Mouse (Mus musculus) gastrocnemius, postnatal 4 days (tissue): ENCODE results near the gene Coq3. TPM values are rescaled to one million over a fixed set of nuclear protein-coding genes. Genes with fewer than 3 reads are reported as not detected.

Experiments
- total RNA-seq, 2 experiments: library from RNA; stranded (reverse); gene quantifications; 2 replicates each; pipeline ENCODE4 v1.2.3; 2021

Gene Coq3
- total RNA-seq, 2 experiments from 2014 or later = 11.4 to 12.3 TPM

Other genes starting within 250 kb of the Coq3 start
- not detected for gene Prdm13, start 193.7 kb upstream of the Coq3 start, total RNA-seq
- 10 to 100 TPM; 15.5 to 16.3 TPM for gene Ccnc, start 152.0 kb upstream of the Coq3 start, total RNA-seq
- 10 to 100 TPM; 14.1 to 18.6 TPM for gene Usp45, start 112.5 kb upstream of the Coq3 start, total RNA-seq
- gene Tstd3, start 112.5 kb upstream of the Coq3 start, total RNA-seq = 1 to 10 TPM; 7.3 to 9.5 TPM
- gene Pnisr, start 32.1 kb upstream of the Coq3 start, total RNA-seq = 10 to 100 TPM; 62.2 to 88.1 TPM
- gene Faxc, start 51.7 kb downstream of the Coq3 start, total RNA-seq = 1 to 10 TPM; 6.4 to 6.7 TPM